Mouse (Mus musculus) intestine, embryonic 15.5 days (tissue): Measurements from ENCODE around the gene Tmem132d. TPM values are rescaled to one million over a fixed set of nuclear protein-coding genes. Genes with fewer than 3 reads are reported as not detected.
"Not testable (repeated sequence)": the region's sequence is repeated elsewhere in the genome, so short reads cannot be mapped to it uniquely, and the experiment has no call there.

Experiments used
- ATAC-seq: fragments of 200-750 bp; cut with Nextera tagmentation; 2 replicates; pipeline ENCODE4 v1.8.0; 2017; ENCODE audit warnings: moderate TSS enrichment, moderate library complexity
- H3K27ac ChIP-seq: fragments of 300-500 bp; sonication (generic); 2 replicates; pipeline ENCODE4 v1.5.1; 2015; ENCODE audit warnings: mild to moderate bottlenecking, inconsistent platforms
- H3K27me3 ChIP-seq: fragments of 300-500 bp; sonication (generic); replicated peaks from 2 replicates; pipeline ENCODE4 v1.6.1; 2015; ENCODE audit warnings: inconsistent platforms
- H3K36me3 ChIP-seq: fragments of 300-500 bp; sonication (generic); 2 replicates; pipeline ENCODE4 v1.6.1; 2015; ENCODE audit warnings: inconsistent platforms
- H3K4me1 ChIP-seq: fragments of 300-500 bp; sonication (generic); replicated peaks from 2 replicates; pipeline ENCODE4 v1.6.1; 2015; ENCODE audit warnings: inconsistent platforms
- H3K4me2 ChIP-seq: fragments of 300-500 bp; sonication (generic); replicated peaks from 2 replicates; pipeline ENCODE4 v1.6.1; 2015; ENCODE audit warnings: mild to moderate bottlenecking, inconsistent platforms
- H3K4me3 ChIP-seq: fragments of 300-500 bp; sonication (generic); replicated peaks from 2 replicates; pipeline ENCODE4 v1.5.1; 2015; ENCODE audit warnings: inconsistent platforms
- H3K9ac ChIP-seq: fragments of 300-500 bp; sonication (generic); 2 replicates; pipeline ENCODE4 v1.6.1; 2015; ENCODE audit warnings: inconsistent platforms
- H3K9me3 ChIP-seq: fragments of 300-500 bp; sonication (generic); 2 replicates; pipeline ENCODE4 v1.6.1; 2016; ENCODE audit warnings: inconsistent platforms
- WGBS: fragments of 180-500 bp; shearing (Covaris S2); methylation state at CpG from one replicate; pipeline ENCODE4 v1.1.7; 2015; 5-methylcytosine and 5-hydroxymethylcytosine counted together
- polyA plus RNA-seq: library from polyadenylated mRNA; unstranded; fragments of >200 nt; fragmentation: Nextera tagmentation; extraction: Ambion mirVana; gene quantifications from 2 replicates; pipeline ENCODE4 v1.2.1, GENCODE M21; 2015

The Tmem132d gene
- polyA plus RNA-seq, 1 experiment from 2014 or later, result 0.03 TPM

DNA sequence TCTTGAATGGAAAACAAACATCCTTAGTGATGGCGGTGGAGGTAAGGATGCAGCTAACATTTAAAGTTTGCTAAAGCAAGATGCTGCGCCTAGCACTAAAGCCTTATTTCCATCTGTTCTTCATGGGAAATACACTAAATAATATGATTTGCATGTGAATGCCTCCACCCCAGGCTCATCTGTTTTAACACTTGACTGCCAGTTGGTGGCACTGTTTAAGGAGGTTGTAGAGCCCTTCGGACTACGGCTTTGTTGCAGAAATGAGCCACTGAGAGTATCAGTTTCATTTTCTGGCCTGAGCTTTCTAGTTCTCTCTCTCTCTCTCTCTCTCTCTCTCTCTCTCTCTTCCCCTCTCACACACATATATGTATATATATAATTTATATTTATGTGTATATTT, 632.0 kb downstream of the Tmem132d start:
- H3K36me3 ChIP-seq, result no peaks in the 10 kb centered on the region
- no peaks in the 10 kb centered on the region for H3K27me3 ChIP-seq
- H3K4me3 ChIP-seq, result no peak overlapping the region
- no peak overlapping the region for H3K9ac ChIP-seq
- no peak overlapping the region for H3K27ac ChIP-seq
- no peak overlapping the region for H3K4me2 ChIP-seq
- no peaks in the 10 kb centered on the region for H3K9me3 ChIP-seq
- 67% methylated on average over 4 of the region's 4 CpGs for WGBS
- H3K4me1 ChIP-seq, result no peaks in the 10 kb centered on the region
- ATAC-seq, result no peak

GRCm38 (mm10) chr5:127781221-127781620, 651.7 kb downstream of the Tmem132d start:
- Histone ChIP-seq H3K4me1 (no peaks in the 10 kb centered on the region), H3K9me3 (no peaks in the 10 kb centered on the region; the same call in 1 of the 2 replicates), H3K4me2 (no peak overlapping the region), H3K4me3 (no peak overlapping the region), H3K27ac (no peak overlapping the region), H3K9ac (no peak overlapping the region), H3K36me3 (no peaks in the 10 kb centered on the region), H3K27me3 (no peaks in the 10 kb centered on the region)
- 63% methylated on average over 5 of the region's 5 CpGs for WGBS
- no peak for ATAC-seq

DNA sequence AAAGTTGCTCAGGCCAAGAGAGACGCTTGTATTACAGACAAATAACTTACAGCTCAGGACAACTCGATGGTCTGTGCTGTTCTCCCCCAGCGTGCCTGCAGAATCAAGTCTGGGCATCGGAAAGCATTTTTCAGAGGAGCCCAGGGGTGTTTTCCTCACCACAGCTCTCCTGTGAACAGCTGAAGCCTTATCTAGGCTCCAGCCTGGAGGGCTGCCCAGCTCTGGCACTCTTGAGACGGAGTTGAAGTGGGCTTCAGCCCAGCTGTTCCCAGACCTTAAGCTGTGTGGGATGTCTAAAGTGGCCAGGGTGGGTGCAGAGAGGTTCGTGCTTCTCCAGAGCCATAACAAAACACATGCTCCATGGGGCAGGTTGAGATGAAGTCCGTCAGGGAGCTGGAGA, 657.1 kb downstream of the Tmem132d start:
- no peaks in the 10 kb centered on the region for H3K27me3 ChIP-seq
- WGBS, result 68% methylated on average over 7 of the region's 7 CpGs
- H3K4me3 ChIP-seq, result no peak overlapping the region
- no peak overlapping the region for H3K9ac ChIP-seq
- H3K4me1 ChIP-seq, result no peaks in the 10 kb centered on the region
- no peak for ATAC-seq
- no peak overlapping the region for H3K27ac ChIP-seq
- H3K36me3 ChIP-seq, result no peaks in the 10 kb centered on the region
- no peaks in the 10 kb centered on the region; the same call in 1 of the 2 replicates for H3K9me3 ChIP-seq
- no peak overlapping the region for H3K4me2 ChIP-seq

- H3K4me1 ChIP-seq, result no peaks in the 10 kb centered on the region
- no peaks in the 10 kb centered on the region for H3K27me3 ChIP-seq
- no peaks in the 10 kb centered on the region for H3K9me3 ChIP-seq
- no peak overlapping the region for H3K4me2 ChIP-seq
- no peak for ATAC-seq
- H3K27ac ChIP-seq, result no peak overlapping the region
- H3K9ac ChIP-seq, result no peak overlapping the region
- WGBS, result 76% methylated on average over 4 of the region's 4 CpGs
- H3K4me3 ChIP-seq, result no peak overlapping the region
- no peaks in the 10 kb centered on the region for H3K36me3 ChIP-seq
Measured at GRCm38 (mm10) chr5:127758576-127758975, 674.3 kb downstream of the Tmem132d start.

DNA sequence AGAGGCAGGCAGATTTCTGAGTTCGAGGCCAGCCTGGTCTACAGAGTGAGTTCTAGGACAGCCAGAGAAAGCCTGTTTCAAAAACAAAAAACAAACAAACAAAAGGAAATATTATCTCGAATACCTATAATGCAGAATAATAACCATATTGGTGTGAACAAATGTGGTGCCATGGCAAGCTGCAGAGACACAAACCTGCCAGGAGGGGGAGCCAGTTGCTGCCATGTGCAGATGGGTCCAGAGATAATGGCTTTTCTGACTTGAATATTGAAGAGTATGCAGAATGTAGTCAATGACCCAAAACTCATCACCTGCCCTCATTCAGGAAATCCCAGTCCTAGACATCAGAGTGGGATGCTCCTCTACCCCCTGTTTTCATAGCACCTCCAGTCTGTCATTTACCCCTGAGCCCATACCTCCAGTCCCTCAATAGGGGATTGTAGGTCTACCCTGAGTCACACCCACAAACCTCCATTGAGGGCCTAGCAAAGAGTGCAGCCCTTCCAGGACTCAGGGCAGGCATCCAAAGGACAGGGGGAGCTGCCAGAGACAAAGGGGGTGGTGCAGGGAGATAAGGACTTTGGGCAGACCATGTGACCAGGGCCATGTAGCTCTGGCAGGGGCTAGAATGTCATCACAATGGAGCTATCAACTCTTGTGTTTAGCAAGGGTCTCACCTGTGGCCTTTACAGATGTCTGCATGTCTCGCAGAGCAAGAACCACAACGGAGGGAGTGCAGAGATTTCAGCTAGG, 676.0 kb downstream of the Tmem132d start:
- H3K4me3 ChIP-seq, result no peak overlapping the region
- 77% methylated on average over 4 of the region's 4 CpGs for WGBS
- no peaks in the 10 kb centered on the region for H3K4me1 ChIP-seq
- H3K9me3 ChIP-seq, result no peaks in the 10 kb centered on the region
- no peaks in the 10 kb centered on the region for H3K27me3 ChIP-seq
- no peak overlapping the region for H3K4me2 ChIP-seq
- H3K27ac ChIP-seq, result no peak overlapping the region
- no peak overlapping the region for H3K9ac ChIP-seq
- ATAC-seq, result no peak
- no peaks in the 10 kb centered on the region for H3K36me3 ChIP-seq

- no peak overlapping the region for H3K4me3 ChIP-seq
- H3K36me3 ChIP-seq, result no peaks in the 10 kb centered on the region
- 86% methylated on average over 3 of the region's 3 CpGs for WGBS
- ATAC-seq, result no peak
- H3K4me1 ChIP-seq, result no peaks in the 10 kb centered on the region
- no peak overlapping the region for H3K9ac ChIP-seq
- no peak overlapping the region for H3K27ac ChIP-seq
- H3K9me3 ChIP-seq, result no peaks in the 10 kb centered on the region
- H3K4me2 ChIP-seq, result no peak overlapping the region
- H3K27me3 ChIP-seq, result no peaks in the 10 kb centered on the region
Measured at GRCm38 (mm10) chr5:127756011-127756410, 676.9 kb downstream of the Tmem132d start.

DNA sequence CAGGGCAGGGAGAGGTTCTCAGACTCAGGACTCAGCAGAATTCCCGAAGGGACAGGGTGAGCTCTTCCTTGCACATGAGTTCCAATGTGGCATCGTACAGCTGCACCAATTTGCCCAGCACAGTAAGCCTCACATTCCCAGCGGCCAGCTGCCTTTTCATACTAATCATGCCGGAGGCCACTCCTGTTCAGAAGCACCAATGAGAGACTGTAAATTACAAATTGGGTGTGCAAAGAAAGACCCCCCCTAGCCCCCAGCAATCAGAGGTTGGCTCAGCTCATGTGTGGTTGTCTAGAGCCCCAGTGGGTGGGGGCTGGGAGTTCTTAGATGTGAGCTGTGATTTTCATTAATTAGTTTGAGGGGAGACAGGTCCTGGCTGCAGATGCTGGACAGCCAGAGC, 677.3 kb downstream of the Tmem132d start:
- Histone ChIP-seq H3K9ac (no peak overlapping the region), H3K4me3 (no peak overlapping the region), H3K4me1 (no peaks in the 10 kb centered on the region), H3K36me3 (no peaks in the 10 kb centered on the region), H3K27me3 (no peaks in the 10 kb centered on the region), H3K4me2 (no peak overlapping the region), H3K27ac (no peak overlapping the region), H3K9me3 (no peaks in the 10 kb centered on the region)
- 81% methylated on average over 4 of the region's 4 CpGs for WGBS
- no peak for ATAC-seq

DNA sequence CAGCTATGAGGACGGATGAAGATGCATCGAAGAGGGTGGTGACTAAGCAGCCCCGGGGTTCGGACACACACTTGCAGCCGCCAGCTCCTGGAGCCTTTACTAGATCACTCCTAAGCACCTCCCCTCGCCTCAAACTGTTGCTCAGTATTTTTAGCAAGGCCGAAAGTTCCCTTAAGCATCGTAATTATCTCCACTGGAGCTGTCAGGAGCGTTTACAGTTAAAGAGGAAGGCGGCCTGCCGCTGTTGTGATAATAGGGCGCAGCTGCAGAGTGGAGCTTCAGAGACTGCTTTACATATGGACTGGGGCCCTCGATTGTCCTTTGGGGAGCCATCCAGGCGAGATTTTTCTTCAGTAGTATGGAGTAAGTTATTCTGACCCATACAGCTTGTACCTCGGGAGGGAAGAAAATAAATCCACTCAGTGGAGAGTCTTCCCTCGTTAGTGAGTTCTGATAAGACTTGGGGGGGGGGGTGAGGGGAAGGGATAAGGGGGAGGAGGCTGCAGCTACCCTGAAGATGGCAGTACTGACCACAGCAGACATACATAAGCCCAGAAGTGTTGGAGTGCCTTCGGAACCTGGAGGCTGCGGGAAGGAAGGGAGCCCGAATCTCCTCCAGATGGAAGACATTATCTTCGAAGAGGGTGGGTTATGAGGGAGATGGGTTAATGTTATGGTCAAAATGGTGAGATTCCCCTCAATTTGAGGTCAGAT, 681.5 kb downstream of the Tmem132d start:
- H3K9ac ChIP-seq, result no peak overlapping the region
- peak overlapping the region; percentile 17; the same call in 1 of the 2 replicates for H3K27ac ChIP-seq
- WGBS, result 25% methylated on average over 20 of the region's 20 CpGs
- H3K4me3 ChIP-seq, result no peak overlapping the region
- peak; percentile 53; the same call in 1 of the 2 replicates for ATAC-seq
- no peaks in the 10 kb centered on the region for H3K36me3 ChIP-seq
- H3K4me2 ChIP-seq, result peak overlapping the region; percentile 26
- H3K27me3 ChIP-seq, result no peaks in the 10 kb centered on the region
- no peaks in the 10 kb centered on the region for H3K4me1 ChIP-seq
- H3K9me3 ChIP-seq, result no peaks in the 10 kb centered on the region

GRCm38 (mm10) chr5:127749540-127749939, 683.3 kb downstream of the Tmem132d start:
- not testable (repeated sequence) for H3K4me2 ChIP-seq, H3K9ac ChIP-seq, H3K9me3 ChIP-seq, H3K36me3 ChIP-seq, H3K4me3 ChIP-seq, ATAC-seq, H3K27me3 ChIP-seq, H3K27ac ChIP-seq, H3K4me1 ChIP-seq
- 94% methylated on average over 3 of the region's 3 CpGs for WGBS

GRCm38 (mm10) chr5:127741331-127741730, 691.5 kb downstream of the Tmem132d start:
- no peaks in the 10 kb centered on the region for H3K4me1 ChIP-seq
- no peaks in the 10 kb centered on the region for H3K36me3 ChIP-seq
- no peaks in the 10 kb centered on the region for H3K27me3 ChIP-seq
- H3K27ac ChIP-seq, result no peak overlapping the region
- H3K4me2 ChIP-seq, result no peak overlapping the region
- 78% methylated on average over 16 of the region's 16 CpGs for WGBS
- no peak for ATAC-seq
- H3K9me3 ChIP-seq, result no peaks in the 10 kb centered on the region
- no peak overlapping the region for H3K9ac ChIP-seq
- no peak overlapping the region for H3K4me3 ChIP-seq
